Mouse (Mus musculus) MEL (cell line): ENCODE measurements around the gene Actr1a.

Source experiments
- E2F4 ChIP-seq: IDR thresholded peaks from 2 replicates; pipeline ENCODE4 v1.6.1; 2011; ENCODE audit warnings: low read depth, low read length, improper control_type of control experiment, borderline replicate concordance
- MAX ChIP-seq: IDR thresholded peaks from 2 replicates; pipeline ENCODE4 v1.6.1; 2011; ENCODE audit warnings: low read length, improper control_type of control experiment
- POLR2A ChIP-seq, 2 experiments: IDR thresholded peaks; 2 replicates each; pipeline ENCODE4 v1.6.1; 2011 to 2012; ENCODE audit warnings: low read length in 2 of 2, mild to moderate bottlenecking in 2 of 2, control low read depth in 1 of 2, improper control_type of control experiment in 1 of 2, low read depth in 1 of 2, moderate library complexity in 1 of 2; ENCODE audit not compliant: control insufficient read depth in 1 of 2, insufficient read depth in 1 of 2, poor library complexity in 1 of 2
- POLR2AphosphoS2 ChIP-seq: IDR thresholded peaks from 2 replicates; pipeline ENCODE4 v1.6.1; 2011; ENCODE audit warnings: low read length, improper control_type of control experiment

GRCm38 (mm10) chr19:46433712-46434111 is 38.2 kb upstream of the Actr1a start:
- TF ChIP-seq POLR2AphosphoS2 (no peak), E2F4 (no peak), MAX (no peak), POLR2A (IDR thresholded peaks at IDR 0.05; ENCODE audit: control insufficient read depth in 1 of 2, insufficient read depth in 1 of 2, low read depth in 1 of 2, low read length in 2 of 2, poor library complexity in 1 of 2) (no peak)
